Mouse (Mus musculus): Measurements from ENCODE around the gene Keg1.
"Not testable (repeated sequence)": the region's sequence is repeated elsewhere in the genome, so short reads cannot be mapped to it uniquely, and the experiment has no call there.

The Keg1 gene

GRCm38 (mm10) chr19:12695590-12695989, at the start of gene Keg1:
TSS of gene Keg1 (plus strand) at chr19:12695786.
- no peak for DNase-seq

GRCm38 (mm10) chr19:12649511-12649910, 46.1 kb upstream of the Keg1 start:
- DNase-seq: no peak

- no peak for DNase-seq
Measured at GRCm38 (mm10) chr19:12666156-12666555, 29.4 kb upstream of the Keg1 start.

GRCm38 (mm10) chr19:12668601-12669000, 27.0 kb upstream of the Keg1 start:
- not testable (repeated sequence) for DNase-seq

GRCm38 (mm10) chr19:12670139-12670538, 25.4 kb upstream of the Keg1 start, which contains the start of gene Olfr1442:
TSS of gene Olfr1442 (plus strand) at chr19:12670439.
- no peak for DNase-seq

- DNase-seq: no peak
Measured at GRCm38 (mm10) chr19:12671051-12671450, 24.5 kb upstream of the Keg1 start.

- no peak for DNase-seq
Measured at GRCm38 (mm10) chr19:12677812-12678211, 17.8 kb upstream of the Keg1 start, which contains the start of gene Olfr1443. TSS of gene Olfr1443 (plus strand) at chr19:12678112.

GRCm38 (mm10) chr19:12684638-12685037, 10.9 kb upstream of the Keg1 start:
- DNase-seq: no peak

GRCm38 (mm10) chr19:12685231-12685630, 10.4 kb upstream of the Keg1 start:
- no peak for DNase-seq

- no peak for DNase-seq
Measured at GRCm38 (mm10) chr19:12696221-12696620, 635 bp downstream of the Keg1 start.

- no peak for DNase-seq
Measured at GRCm38 (mm10) chr19:12708458-12708857, 12.9 kb downstream of the Keg1 start.

GRCm38 (mm10) chr19:12708986-12709385, 13.4 kb downstream of the Keg1 start:
- DNase-seq: no peak

- no peak for DNase-seq
Measured at GRCm38 (mm10) chr19:12719189-12719588, 23.6 kb downstream of the Keg1 start.

- DNase-seq: no peak
Measured at GRCm38 (mm10) chr19:12720463-12720862, 24.9 kb downstream of the Keg1 start.

- DNase-seq: not testable (repeated sequence)
Measured at GRCm38 (mm10) chr19:12720919-12721318, 25.3 kb downstream of the Keg1 start.

GRCm38 (mm10) chr19:12721596-12721995, 26.0 kb downstream of the Keg1 start:
- not testable (repeated sequence) for DNase-seq

- DNase-seq: peak; percentile 34 to 43
Measured at GRCm38 (mm10) chr19:12722308-12722707, 26.7 kb downstream of the Keg1 start.

GRCm38 (mm10) chr19:12725851-12726250, 30.3 kb downstream of the Keg1 start:
- DNase-seq: no peak

- DNase-seq: no peak
Measured at GRCm38 (mm10) chr19:12731036-12731435, 35.5 kb downstream of the Keg1 start.

- DNase-seq: no peak
Measured at GRCm38 (mm10) chr19:12731950-12732349, 36.4 kb downstream of the Keg1 start.

GRCm38 (mm10) chr19:12756286-12756685, 60.7 kb downstream of the Keg1 start:
- DNase-seq: no peak

GRCm38 (mm10) chr19:12758936-12759478, 63.4 kb downstream of the Keg1 start:
- DNase-seq: no peak

- peak; percentile 82 for DNase-seq
Measured at GRCm38 (mm10) chr19:12759656-12760055, 64.1 kb downstream of the Keg1 start.

GRCm38 (mm10) chr19:12762212-12763130, 66.9 kb downstream of the Keg1 start:
- DNase-seq: no peak
